Mouse (Mus musculus): ENCODE results near the gene Dars. TPM values are rescaled to one million over a fixed set of nuclear protein-coding genes. Genes with fewer than 3 reads are reported as not detected.

The Dars gene
- 107 and 109 TPM in 2 replicates for polyA plus RNA-seq (2014; fragmentation: Nextera tagmentation; extraction: Ambion mirVana)

DNA sequence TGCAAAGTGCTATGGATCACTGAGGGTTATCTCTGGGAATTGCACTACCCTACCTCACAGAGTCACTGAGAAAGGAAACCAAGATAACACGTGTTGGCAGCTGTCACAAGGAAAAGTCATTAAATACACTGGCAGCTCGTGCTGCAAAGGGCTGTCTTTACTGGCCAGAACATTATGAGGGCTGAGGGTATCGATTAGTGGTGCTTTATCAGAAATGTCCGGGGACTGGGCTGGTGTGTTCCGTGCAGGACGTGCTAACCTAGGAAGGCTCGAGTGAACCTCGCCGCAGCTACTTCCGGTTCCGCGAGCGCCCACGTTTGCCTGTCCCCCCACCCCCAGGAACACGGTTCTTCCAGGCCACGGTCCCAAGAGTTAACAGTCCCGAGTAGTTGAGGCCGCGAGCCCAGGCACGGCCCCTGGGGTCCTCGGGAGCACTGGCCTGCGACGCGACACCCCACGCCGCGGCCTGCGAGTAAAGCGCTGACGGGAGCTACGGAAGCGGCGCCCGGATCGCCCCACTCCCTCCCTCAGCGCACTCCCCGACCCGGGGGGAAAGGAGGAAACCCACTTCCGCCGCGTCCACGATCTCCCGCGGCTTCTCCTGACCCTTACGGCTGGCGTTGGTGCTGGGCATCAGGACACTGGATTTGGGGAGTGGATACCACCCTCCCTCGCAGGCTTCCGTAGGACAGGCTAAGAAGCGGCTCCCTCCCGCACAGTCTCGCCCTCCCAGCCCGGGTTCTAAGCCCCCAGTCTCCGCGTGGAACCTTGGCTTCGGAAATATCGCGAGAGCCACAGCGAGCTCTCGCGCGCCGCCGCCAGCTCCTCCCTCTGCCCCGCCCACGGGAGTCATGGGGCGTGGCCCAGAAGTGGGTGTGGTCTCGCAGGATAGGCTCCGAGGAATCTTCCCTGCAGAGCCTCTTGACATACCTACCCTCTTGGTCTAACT is at the start of gene Dars:
Gene Dars, minus strand, starts transcription at position 785 of the 949 bp plus-strand sequence.
- Histone ChIP-seq H3K4me3 (ENCODE audit: low read depth, low read length) (peak within 1 kb of the TSS; percentile 91), H3K36me3 (ENCODE audit: control insufficient read depth, insufficient read depth, low read length) (peaks cover 19% of the 10 kb centered on the region; the same call in 1 of the 2 replicates), H3K9me3 (ENCODE audit: control insufficient read depth, low read length) (no peaks in the 10 kb centered on the region), H3K4me1 (replicated peaks; ENCODE audit: control insufficient read depth, insufficient read depth, low read length) (no peaks in the 10 kb centered on the region), H3K27me3 (replicated peaks; ENCODE audit: control insufficient read depth, insufficient read depth, low read length) (no peaks in the 10 kb centered on the region), H3K27ac (ENCODE audit: low read depth) (peak within 1 kb of the TSS; percentile 93), H3K9ac (ENCODE audit: low read length) (peak within 1 kb of the TSS; percentile 97), H3K4me2 (ENCODE audit: low read length) (peak within 1 kb of the TSS; percentile 84)
- peak; percentile 93 for ATAC-seq (replicated peaks; ENCODE audit: low FRiP score, low TSS enrichment, low read depth)
- WGBS = under 1% methylated on average over 65 of the region's 68 CpGs
- peak; percentile 99 for DNase-seq (ENCODE audit: low spot score)

DNA sequence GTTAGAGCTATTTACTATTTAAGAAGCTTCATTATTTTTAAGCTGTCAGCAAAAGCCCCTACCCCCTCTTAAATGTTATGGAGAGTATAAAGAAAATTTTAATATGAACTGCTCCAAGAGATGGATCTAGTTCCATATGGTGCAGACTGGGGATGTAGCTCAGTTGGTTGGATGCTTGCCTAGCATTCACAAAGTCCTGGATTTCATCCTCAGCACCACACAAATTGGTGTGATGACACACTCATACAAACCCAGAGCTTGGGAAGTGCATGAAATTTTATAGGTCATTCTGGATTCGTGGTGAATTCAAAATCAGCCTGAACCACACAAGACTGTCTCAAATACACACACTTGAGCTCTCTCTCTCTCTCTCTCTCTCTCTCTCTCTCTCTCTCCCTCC is 49.7 kb upstream of the Dars start:
- Histone ChIP-seq H3K4me3 (ENCODE audit: low read depth, low read length) (no peak overlapping the region), H3K9me3 (ENCODE audit: control insufficient read depth, low read length) (no peaks in the 10 kb centered on the region), H3K4me2 (ENCODE audit: low read length) (no peak overlapping the region), H3K9ac (ENCODE audit: low read length) (no peak overlapping the region), H3K4me1 (replicated peaks; ENCODE audit: control insufficient read depth, insufficient read depth, low read length) (no peaks in the 10 kb centered on the region), H3K27ac (ENCODE audit: low read depth) (no peak overlapping the region), H3K36me3 (ENCODE audit: control insufficient read depth, insufficient read depth, low read length) (no peaks in the 10 kb centered on the region), H3K27me3 (replicated peaks; ENCODE audit: control insufficient read depth, insufficient read depth, low read length) (no peaks in the 10 kb centered on the region)
- WGBS = 33% methylated on average over 1 of the region's 1 CpGs
- DNase-seq (ENCODE audit: low spot score) = no peak
- no peak for ATAC-seq (replicated peaks; ENCODE audit: low FRiP score, low TSS enrichment, low read depth)

DNA sequence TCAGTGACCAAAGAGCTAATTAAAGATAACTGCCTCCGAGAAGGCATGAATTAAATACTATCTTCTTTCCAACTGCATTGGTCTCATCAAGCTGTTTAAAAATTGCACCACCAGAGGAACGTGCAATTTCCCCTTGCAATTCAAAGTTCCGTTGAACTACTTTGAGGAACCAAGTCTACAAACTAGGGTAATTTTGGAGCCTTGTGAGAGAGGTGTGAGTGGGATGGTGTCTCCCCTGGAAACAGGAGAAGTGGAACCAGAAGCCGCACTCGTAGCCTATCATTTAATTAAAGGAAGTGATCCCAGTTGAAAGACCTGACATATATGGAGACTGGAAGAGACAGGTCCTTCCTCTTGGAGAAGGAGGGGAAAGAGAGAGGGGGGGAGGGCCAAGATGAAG is 46.3 kb upstream of the Dars start:
- H3K27me3 ChIP-seq (replicated peaks; ENCODE audit: control insufficient read depth, insufficient read depth, low read length) = no peaks in the 10 kb centered on the region
- no peak overlapping the region for H3K9ac ChIP-seq (ENCODE audit: low read length)
- H3K4me3 ChIP-seq (ENCODE audit: low read depth, low read length) = no peak overlapping the region
- H3K4me2 ChIP-seq (ENCODE audit: low read length) = no peak overlapping the region
- no peak for ATAC-seq (replicated peaks; ENCODE audit: low FRiP score, low TSS enrichment, low read depth)
- H3K36me3 ChIP-seq (ENCODE audit: control insufficient read depth, insufficient read depth, low read length) = no peaks in the 10 kb centered on the region
- H3K27ac ChIP-seq (ENCODE audit: low read depth) = no peak overlapping the region
- DNase-seq (ENCODE audit: low spot score) = no peak
- 76% methylated on average over 5 of the region's 5 CpGs for WGBS
- no peaks in the 10 kb centered on the region for H3K4me1 ChIP-seq (replicated peaks; ENCODE audit: control insufficient read depth, insufficient read depth, low read length)
- H3K9me3 ChIP-seq (ENCODE audit: control insufficient read depth, low read length) = no peaks in the 10 kb centered on the region

GRCm38 (mm10) chr1:128462389-128462788 is 45.2 kb upstream of the Dars start:
- Histone ChIP-seq H3K4me3 (ENCODE audit: low read depth, low read length) (no peak overlapping the region), H3K36me3 (ENCODE audit: control insufficient read depth, insufficient read depth, low read length) (no peaks in the 10 kb centered on the region), H3K4me1 (replicated peaks; ENCODE audit: control insufficient read depth, insufficient read depth, low read length) (no peaks in the 10 kb centered on the region), H3K9ac (ENCODE audit: low read length) (no peak overlapping the region), H3K27ac (ENCODE audit: low read depth) (no peak overlapping the region), H3K4me2 (ENCODE audit: low read length) (no peak overlapping the region), H3K9me3 (ENCODE audit: control insufficient read depth, low read length) (no peaks in the 10 kb centered on the region), H3K27me3 (replicated peaks; ENCODE audit: control insufficient read depth, insufficient read depth, low read length) (no peaks in the 10 kb centered on the region)
- no peak for ATAC-seq (replicated peaks; ENCODE audit: low FRiP score, low TSS enrichment, low read depth)
- 61% methylated on average over 3 of the region's 3 CpGs for WGBS
- no peak for DNase-seq (ENCODE audit: low spot score)

GRCm38 (mm10) chr1:128460780-128461179 is 43.6 kb upstream of the Dars start:
- H3K4me2 ChIP-seq (ENCODE audit: low read length) = no peak overlapping the region
- H3K9me3 ChIP-seq (ENCODE audit: control insufficient read depth, low read length) = no peaks in the 10 kb centered on the region
- WGBS = 93% methylated on average over 6 of the region's 6 CpGs
- no peak overlapping the region for H3K9ac ChIP-seq (ENCODE audit: low read length)
- no peaks in the 10 kb centered on the region for H3K36me3 ChIP-seq (ENCODE audit: control insufficient read depth, insufficient read depth, low read length)
- no peak overlapping the region for H3K27ac ChIP-seq (ENCODE audit: low read depth)
- ATAC-seq (replicated peaks; ENCODE audit: low FRiP score, low TSS enrichment, low read depth) (no peak), DNase-seq (ENCODE audit: low spot score) (no peak)
- no peak overlapping the region for H3K4me3 ChIP-seq (ENCODE audit: low read depth, low read length)
- 0 out of 2 replicates have a peak, but pooled peaks cover 4% of the 10 kb centered on the region for H3K4me1 ChIP-seq (replicated peaks; ENCODE audit: control insufficient read depth, insufficient read depth, low read length)
- no peaks in the 10 kb centered on the region for H3K27me3 ChIP-seq (replicated peaks; ENCODE audit: control insufficient read depth, insufficient read depth, low read length)

DNA sequence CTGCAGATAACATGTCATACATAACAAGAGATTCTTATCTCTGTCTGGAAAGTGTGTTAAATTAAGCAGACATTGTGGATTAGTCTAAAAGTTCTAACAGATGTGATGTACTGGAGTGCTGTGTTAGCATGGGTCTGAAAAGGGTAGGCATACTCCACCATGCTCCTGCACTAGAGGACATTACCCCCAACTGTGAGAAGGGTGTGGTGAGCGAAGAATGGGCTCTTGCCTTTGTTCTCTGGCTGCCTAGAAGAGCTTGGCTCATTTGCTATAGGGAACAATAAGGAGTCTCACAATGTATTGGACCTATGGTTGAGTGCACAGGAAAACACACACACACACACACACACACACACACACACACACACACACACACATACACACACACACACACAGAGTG is 42.3 kb upstream of the Dars start:
- H3K9ac ChIP-seq (ENCODE audit: low read length) = no peak overlapping the region
- no peak overlapping the region for H3K4me3 ChIP-seq (ENCODE audit: low read depth, low read length)
- no peaks in the 10 kb centered on the region for H3K36me3 ChIP-seq (ENCODE audit: control insufficient read depth, insufficient read depth, low read length)
- DNase-seq (ENCODE audit: low spot score) (no peak), ATAC-seq (replicated peaks; ENCODE audit: low FRiP score, low TSS enrichment, low read depth) (no peak)
- H3K4me1 ChIP-seq (replicated peaks; ENCODE audit: control insufficient read depth, insufficient read depth, low read length) = 0 out of 2 replicates have a peak, but pooled peaks cover 4% of the 10 kb centered on the region
- H3K9me3 ChIP-seq (ENCODE audit: control insufficient read depth, low read length) = no peaks in the 10 kb centered on the region
- 83% methylated on average over 1 of the region's 1 CpGs for WGBS
- H3K27me3 ChIP-seq (replicated peaks; ENCODE audit: control insufficient read depth, insufficient read depth, low read length) = no peaks in the 10 kb centered on the region
- no peak overlapping the region for H3K4me2 ChIP-seq (ENCODE audit: low read length)
- H3K27ac ChIP-seq (ENCODE audit: low read depth) = no peak overlapping the region

DNA sequence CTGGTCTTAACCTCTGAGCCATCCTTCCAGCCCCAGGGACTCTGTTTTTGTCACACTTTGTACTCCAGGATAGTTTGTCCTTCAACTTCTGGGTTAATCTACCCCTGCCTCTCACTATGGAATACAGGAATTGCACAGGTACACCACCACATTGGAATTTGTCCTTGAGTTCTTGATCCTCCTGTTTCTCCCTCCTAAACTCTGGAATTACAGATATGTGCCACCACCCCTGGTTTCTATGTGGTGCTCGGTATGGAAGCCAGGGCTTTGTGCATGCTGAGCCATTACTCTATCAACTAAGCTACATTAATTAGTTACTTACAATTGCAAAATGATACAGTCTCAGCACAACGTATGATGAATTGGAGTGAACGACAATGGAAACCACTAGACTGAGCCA is 41.8 kb upstream of the Dars start:
- no peak overlapping the region for H3K4me2 ChIP-seq (ENCODE audit: low read length)
- H3K4me1 ChIP-seq (replicated peaks; ENCODE audit: control insufficient read depth, insufficient read depth, low read length) = 0 out of 2 replicates have a peak, but pooled peaks cover 4% of the 10 kb centered on the region
- no peak for ATAC-seq (replicated peaks; ENCODE audit: low FRiP score, low TSS enrichment, low read depth)
- H3K36me3 ChIP-seq (ENCODE audit: control insufficient read depth, insufficient read depth, low read length) = no peaks in the 10 kb centered on the region
- no peaks in the 10 kb centered on the region for H3K9me3 ChIP-seq (ENCODE audit: control insufficient read depth, low read length)
- no peak overlapping the region for H3K27ac ChIP-seq (ENCODE audit: low read depth)
- DNase-seq (ENCODE audit: low spot score) = no peak
- H3K4me3 ChIP-seq (ENCODE audit: low read depth, low read length) = no peak overlapping the region
- H3K9ac ChIP-seq (ENCODE audit: low read length) = no peak overlapping the region
- 79% methylated on average over 3 of the region's 3 CpGs for WGBS
- no peaks in the 10 kb centered on the region for H3K27me3 ChIP-seq (replicated peaks; ENCODE audit: control insufficient read depth, insufficient read depth, low read length)

DNA sequence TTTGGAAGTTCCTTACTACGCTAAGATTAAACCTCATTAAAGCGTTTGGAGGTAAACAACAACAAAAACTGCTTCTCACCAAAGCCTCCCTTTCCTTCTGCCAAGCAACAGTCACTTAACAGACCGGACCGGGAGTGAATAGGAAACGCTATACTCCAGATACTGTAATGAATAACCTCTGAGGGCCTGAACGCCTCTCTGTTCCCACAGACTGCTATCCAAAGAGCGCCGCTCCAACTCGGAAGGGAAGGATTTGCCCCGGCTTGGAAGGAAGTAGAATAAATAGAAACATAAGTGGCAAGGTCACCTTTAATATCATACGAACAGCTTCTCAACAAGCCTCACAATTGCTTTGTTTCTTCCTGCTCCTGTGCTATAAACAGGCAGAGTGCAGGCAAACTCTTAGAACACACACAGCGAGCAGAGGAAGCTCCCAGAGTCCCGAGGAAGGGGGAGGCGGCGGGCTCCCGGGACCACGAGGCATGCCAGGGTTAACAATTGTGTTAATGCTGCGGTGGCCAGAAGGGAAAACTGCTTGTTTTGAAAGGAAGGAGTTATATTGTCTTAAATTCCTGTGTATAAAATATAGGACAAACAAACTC is 39.8 kb upstream of the Dars start:
- H3K27ac ChIP-seq (ENCODE audit: low read depth) = no peak overlapping the region
- H3K4me3 ChIP-seq (ENCODE audit: low read depth, low read length) = no peak overlapping the region
- 0 out of 2 replicates have a peak, but pooled peaks cover 4% of the 10 kb centered on the region for H3K4me1 ChIP-seq (replicated peaks; ENCODE audit: control insufficient read depth, insufficient read depth, low read length)
- DNase-seq (ENCODE audit: low spot score) (no peak), ATAC-seq (replicated peaks; ENCODE audit: low FRiP score, low TSS enrichment, low read depth) (no peak)
- H3K27me3 ChIP-seq (replicated peaks; ENCODE audit: control insufficient read depth, insufficient read depth, low read length) = no peaks in the 10 kb centered on the region
- H3K9me3 ChIP-seq (ENCODE audit: control insufficient read depth, low read length) = no peaks in the 10 kb centered on the region
- no peak overlapping the region for H3K9ac ChIP-seq (ENCODE audit: low read length)
- peak overlapping the region; percentile 41 for H3K4me2 ChIP-seq (ENCODE audit: low read length)
- no peaks in the 10 kb centered on the region for H3K36me3 ChIP-seq (ENCODE audit: control insufficient read depth, insufficient read depth, low read length)
- WGBS = 33% methylated on average over 18 of the region's 18 CpGs

All from intestine, embryonic 14.5 days (tissue).